Mouse (Mus musculus): ENCODE data around the gene Sept4.

GRCm38 (mm10) chr11:87615952-87616351 is 47.2 kb downstream of the Sept4 start:
- TF ChIP-seq MAFK (IDR thresholded peaks at IDR 0.05; ENCODE audit: borderline replicate concordance, low read depth, low read length) (no peak), POLR2A (IDR thresholded peaks at IDR 0.05; ENCODE audit: control insufficient read depth in 1 of 2, insufficient read depth in 1 of 2, low read depth in 1 of 2, low read length in 2 of 2, poor library complexity in 1 of 2) (no peak), MXI1 (IDR thresholded peaks at IDR 0.05; ENCODE audit: low read depth, low read length) (no peak), E2F4 (IDR thresholded peaks at IDR 0.05; ENCODE audit: borderline replicate concordance, low read depth, low read length) (no peak)

Measured in MEL (cell line).